Mouse (Mus musculus) cerebellum, postnatal 14 days (tissue): ENCODE measurements at regions not wholly inside any gene's neighbourhood (a gene's known extent, or its start where the extent isn't known, plus 50 kb on each side); places are given as distances from the start of the nearest gene placed in this dataset.
"Not testable (repeated sequence)": the region's sequence is repeated elsewhere in the genome, so short reads cannot be mapped to it uniquely, and the experiment has no call there.

Experiments used
- DNase-seq, 2 experiments: peaks; one replicate each; pipeline ENCODE4 v3.0.0; 2021; ENCODE audit warnings: mixed read lengths in 2 of 2

- peak; percentile 55 to 65 for DNase-seq
These were observed 270.6 kb downstream of the Etnk1 start for GRCm38 (mm10) chr6:143437367-143438271.

GRCm38 (mm10) chr6:143438272-143438591 is 271.2 kb downstream of the Etnk1 start:
- no peak for DNase-seq

GRCm38 (mm10) chr6:143439484-143439883 is 272.5 kb downstream of the Etnk1 start:
- no peak for DNase-seq

- DNase-seq = no peak
These were observed 273.4 kb downstream of the Etnk1 start for GRCm38 (mm10) chr6:143440237-143440950.

DNA sequence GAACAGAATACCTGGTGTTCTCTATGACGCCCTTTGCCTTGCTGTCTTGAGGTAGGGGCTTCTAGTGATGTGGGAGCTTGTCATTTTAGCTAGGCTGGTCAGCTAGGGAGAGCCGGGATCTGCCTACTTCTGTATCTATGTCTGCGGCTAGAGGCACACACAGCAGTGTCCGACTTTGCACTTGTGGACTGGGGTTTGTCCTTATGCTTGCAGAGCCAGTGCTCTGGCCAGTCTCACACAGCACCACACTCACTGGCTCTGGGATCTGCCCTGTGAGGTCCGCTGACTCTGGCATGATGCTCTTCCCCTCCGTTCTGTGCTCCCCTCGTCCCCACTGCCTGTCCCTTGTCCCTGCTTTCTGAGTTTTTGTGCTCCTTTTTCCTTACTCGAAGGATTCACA is 275.3 kb downstream of the Etnk1 start:
- no peak for DNase-seq

- no peak for DNase-seq
These were observed 276.4 kb downstream of the Etnk1 start for GRCm38 (mm10) chr6:143443446-143443845.

DNA sequence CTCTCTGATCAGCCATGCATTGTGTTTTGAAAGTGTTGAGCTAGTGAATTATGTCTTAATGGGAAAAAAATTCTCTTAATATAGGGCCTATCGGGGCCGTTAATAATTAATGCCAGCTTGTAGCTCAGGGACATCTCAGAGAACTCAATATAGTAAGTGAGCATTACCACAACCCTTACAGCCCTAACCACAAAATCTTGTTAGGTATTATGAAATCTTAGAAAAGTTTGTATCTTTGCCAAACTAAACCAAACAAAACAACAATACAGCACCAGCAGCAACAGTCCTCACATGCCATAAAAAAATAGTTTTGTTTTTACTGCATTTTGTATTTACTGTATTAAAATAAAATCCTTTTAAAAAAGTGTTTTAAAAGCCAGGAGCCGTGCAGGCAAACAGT is 277.8 kb downstream of the Etnk1 start:
- no peak for DNase-seq

DNA sequence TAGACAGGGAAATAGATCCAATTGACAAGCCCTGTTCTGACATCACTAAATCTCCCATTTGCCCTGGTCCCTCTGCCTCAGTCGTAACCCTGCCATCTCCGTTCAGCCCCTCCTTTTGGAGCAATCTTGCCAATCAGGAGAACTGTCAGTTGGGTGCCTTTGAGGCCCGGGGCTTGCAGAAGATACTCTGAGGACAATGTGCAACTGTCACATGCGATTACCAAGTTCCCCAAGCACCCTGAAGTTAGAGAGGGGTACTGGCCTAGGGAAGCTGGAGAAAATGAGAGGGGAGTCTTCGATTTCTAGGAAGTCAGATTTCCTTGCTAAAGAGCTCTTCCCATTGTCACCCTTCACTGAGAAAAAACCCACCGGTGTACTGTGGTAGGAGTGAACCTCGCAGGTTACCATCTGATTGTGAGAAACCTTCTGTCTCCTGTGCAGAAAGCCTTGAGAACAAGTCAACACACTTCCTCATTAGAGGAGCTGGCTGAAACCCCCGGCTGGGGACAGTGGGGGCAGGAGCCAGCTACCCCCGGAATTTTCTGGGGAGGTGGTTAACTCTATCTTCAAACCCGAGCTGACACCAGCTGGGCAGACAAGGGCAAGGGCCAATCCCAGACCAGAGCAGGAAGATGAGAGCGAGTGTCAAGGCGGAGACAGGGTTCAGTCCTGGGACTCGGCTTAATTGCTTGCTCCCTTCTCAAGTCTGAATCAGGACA is 279.0 kb downstream of the Etnk1 start:
- DNase-seq = no peak

DNA sequence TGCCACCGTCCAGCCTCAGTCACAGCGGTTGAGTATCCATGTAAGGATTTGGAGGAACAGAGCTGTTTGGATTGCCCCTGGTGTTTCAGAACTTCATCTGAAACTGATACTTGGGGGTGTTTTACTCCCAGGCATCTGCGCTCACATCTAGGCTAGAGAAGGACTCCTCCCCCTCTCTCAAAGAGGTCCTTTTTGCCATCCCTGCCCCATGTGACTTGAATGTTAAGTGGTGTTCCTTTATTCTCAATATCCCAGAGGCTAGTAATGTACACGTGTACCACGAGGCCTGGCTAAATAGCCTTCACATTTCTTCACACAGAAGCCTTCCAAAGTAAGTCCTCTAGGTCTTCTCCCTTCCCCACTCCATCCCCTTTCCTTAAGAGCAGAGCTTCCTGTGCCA is 280.0 kb downstream of the Etnk1 start:
- DNase-seq = no peak

DNA sequence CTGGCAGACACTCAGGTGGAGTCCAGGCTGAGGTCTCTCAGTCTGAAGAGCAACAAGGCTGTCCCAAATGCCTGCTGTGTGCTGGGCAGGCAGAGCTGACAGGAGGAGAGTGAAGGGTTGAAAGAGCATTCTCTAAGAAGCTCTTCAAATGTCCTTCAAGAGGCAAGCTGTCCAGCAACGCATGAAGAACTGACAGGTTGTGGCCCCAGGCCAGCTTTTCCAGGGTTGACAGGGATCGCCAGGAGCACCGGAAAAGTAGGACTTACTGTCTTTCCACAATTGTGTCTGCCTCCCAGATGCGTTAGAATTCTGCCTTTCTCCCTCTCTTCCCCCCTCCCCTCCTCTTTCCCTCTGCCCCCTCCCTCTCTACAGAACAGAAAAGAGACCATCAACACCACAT is 282.1 kb downstream of the Etnk1 start:
- peak; percentile 65 to 81 for DNase-seq

GRCm38 (mm10) chr6:143451869-143452268 is 284.8 kb downstream of the Etnk1 start:
- no peak for DNase-seq

GRCm38 (mm10) chr6:143454695-143455218 is 287.7 kb downstream of the Etnk1 start:
- DNase-seq = no peak

- peak in 1 of 2 experiments; percentile 14 for DNase-seq
These were observed 298.0 kb downstream of the Etnk1 start for GRCm38 (mm10) chr6:143464907-143465537.

DNA sequence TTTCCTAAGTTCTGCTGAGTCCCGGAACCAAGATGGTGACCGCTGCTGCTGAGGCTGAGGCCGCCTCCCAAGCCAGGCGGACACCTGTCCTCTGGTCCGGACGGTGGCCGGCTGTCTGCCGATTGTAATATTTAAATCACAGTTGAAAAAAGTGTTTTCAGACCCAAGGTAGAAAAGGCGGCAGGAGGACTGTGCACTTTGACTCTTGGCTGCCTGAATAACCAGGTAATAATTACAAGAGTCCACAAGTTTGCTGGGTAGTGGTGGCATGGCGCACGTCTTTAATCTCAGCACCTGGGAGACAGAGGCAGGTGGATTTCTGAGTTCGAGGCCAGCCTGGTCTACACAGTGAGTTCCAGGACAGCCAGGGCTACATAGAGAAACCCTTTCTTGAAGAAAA is 305.7 kb downstream of the Etnk1 start:
- not testable (repeated sequence) for DNase-seq

DNA sequence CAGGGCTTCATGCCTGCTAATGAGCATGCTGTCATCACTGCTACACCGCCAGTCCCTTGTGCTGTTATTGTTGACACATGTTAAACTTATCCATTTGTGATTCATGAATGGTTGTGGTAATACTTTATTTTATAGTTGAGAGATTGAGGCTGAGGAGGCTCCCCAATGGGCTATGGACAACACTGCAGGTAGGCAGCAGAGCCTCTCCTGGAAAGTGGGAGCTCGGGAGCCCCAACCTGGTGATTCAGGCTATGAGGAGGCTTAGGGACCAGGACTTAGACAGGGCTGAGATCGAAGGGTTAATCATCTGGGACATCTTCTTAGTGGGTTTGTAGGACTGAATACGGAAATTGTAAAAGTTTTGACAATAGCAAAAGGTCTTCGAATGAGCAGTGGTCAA is 307.4 kb downstream of the Etnk1 start:
- no peak for DNase-seq

- no peak for DNase-seq
These were observed 308.3 kb downstream of the Etnk1 start for GRCm38 (mm10) chr6:143475296-143475695.

DNA sequence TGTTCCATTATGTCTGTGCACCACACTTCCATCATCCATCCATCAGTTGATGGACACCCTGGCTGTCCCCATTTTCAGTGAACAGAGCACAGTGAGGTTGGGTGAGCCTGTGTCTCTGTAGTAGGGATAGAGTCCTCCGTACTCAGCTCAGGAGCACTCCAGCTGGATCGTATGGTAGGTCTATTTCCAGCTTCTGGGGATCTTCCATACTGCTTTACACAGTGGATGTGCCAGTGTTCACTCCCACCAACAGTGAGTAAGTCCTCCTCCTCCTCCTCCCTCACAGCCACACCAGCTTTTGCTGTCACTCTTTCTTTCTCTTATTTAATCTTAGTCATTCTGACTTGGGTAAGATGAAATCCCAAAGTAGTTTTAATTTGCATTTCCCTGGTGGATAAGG is 310.4 kb downstream of the Etnk1 start:
- no peak for DNase-seq

GRCm38 (mm10) chr6:143479239-143479638 is 312.2 kb downstream of the Etnk1 start:
- no peak for DNase-seq

DNA sequence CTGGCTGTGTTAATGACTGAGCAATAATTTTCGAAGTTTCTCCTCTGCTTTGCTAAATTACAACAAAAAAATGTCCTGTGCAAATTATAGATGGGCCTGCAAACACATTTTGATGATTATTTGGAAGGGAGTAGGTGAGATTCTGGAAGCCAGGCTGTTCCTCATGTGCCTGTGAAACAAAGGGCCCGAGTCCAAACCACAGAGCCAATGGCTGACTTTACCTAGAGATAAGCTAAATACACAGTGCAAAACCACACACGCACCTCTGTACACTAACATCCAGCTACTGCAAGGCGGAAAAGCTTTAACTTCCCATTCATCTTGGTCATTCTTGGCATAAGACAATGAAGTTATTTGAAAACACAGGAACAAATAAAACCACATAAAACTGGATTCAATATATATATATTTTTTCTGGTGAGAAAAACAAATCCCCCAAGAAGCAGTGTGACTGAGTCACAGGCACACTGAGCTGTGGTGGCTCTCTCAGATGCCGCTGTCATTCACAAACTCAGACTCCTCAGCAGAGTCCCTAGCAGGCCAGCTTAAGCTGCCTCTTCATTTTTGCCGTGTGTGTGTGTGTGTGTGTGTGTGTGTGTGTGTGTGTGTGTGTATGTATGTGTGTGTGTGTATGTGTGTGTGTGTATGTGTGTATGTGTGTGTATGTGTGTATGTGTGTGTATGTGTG is 312.8 kb downstream of the Etnk1 start:
- no peak for DNase-seq

DNA sequence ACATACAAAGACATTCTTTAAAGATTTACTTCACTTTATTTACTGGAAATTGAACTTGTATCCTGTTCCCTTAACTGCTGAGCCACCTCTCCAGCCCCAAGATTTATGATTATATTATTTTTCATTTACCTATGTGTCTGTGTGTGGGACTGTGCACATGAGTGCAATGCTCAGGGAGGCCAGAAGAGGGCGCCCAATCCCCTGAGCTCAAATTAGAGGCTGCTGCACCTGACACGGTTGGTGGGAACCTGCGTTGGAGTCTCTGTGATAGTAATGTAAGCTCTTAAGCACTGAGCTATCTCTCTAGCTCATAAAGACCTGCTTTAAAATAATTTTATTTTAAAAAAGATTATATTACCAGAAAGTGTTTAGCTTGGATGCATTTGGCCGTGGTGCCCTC is 315.3 kb downstream of the Etnk1 start:
- no peak for DNase-seq

- no peak for DNase-seq
These were observed 315.8 kb downstream of the Etnk1 start for GRCm38 (mm10) chr6:143482868-143483267.

- no peak for DNase-seq
These were observed 317.9 kb downstream of the Etnk1 start for GRCm38 (mm10) chr6:143484941-143485340.
